Mouse (Mus musculus) midbrain, embryonic 14.5 days (tissue): Measurements from ENCODE around the gene Timm10b. TPM values are rescaled to one million over a fixed set of nuclear protein-coding genes. Genes with fewer than 3 reads are reported as not detected.
A peak's percentile ranks its signal among the peaks of the same experiment; 100 is the strongest.

Experiments used
- ATAC-seq: fragments of 200-750 bp; cut with Nextera tagmentation; 2 replicates; pipeline ENCODE4 v1.8.0; 2017; ENCODE audit warnings: moderate number of reproducible peaks, moderate library complexity; ENCODE audit not compliant: low FRiP score, low TSS enrichment
- DNase-seq: peaks from one replicate; pipeline ENCODE4 v3.0.0-alpha.2; 2015
- H3K27ac ChIP-seq: fragments of 300-500 bp; sonication (generic); replicated peaks from 2 replicates; pipeline ENCODE4 v1.5.1; 2014; ENCODE audit warnings: mild to moderate bottlenecking, low read depth, low read length, moderate library complexity
- H3K27me3 ChIP-seq: fragments of 300-500 bp; sonication (generic); 2 replicates; pipeline ENCODE4 v1.6.1; 2014; ENCODE audit warnings: low read length, control low read depth, mixed read lengths; ENCODE audit not compliant: control insufficient read depth, insufficient read depth
- H3K36me3 ChIP-seq: fragments of 300-500 bp; sonication (generic); 2 replicates; pipeline ENCODE4 v1.6.1; 2014; ENCODE audit warnings: low read length, control low read depth; ENCODE audit not compliant: control insufficient read depth, insufficient read depth
- H3K4me1 ChIP-seq: fragments of 300-500 bp; sonication (generic); 2 replicates; pipeline ENCODE4 v1.6.1; 2014; ENCODE audit warnings: mild to moderate bottlenecking, antibody characterized with exemption, low read length, control low read depth; ENCODE audit not compliant: control insufficient read depth, insufficient read depth
- H3K4me2 ChIP-seq: fragments of 300-500 bp; sonication (generic); 2 replicates; pipeline ENCODE4 v1.6.1; 2014; ENCODE audit warnings: mild to moderate bottlenecking, low read length, moderate library complexity
- H3K4me3 ChIP-seq: fragments of 300-500 bp; sonication (generic); replicated peaks from 2 replicates; pipeline ENCODE4 v1.5.1; 2014; ENCODE audit warnings: low read depth, low read length
- H3K9ac ChIP-seq: fragments of 300-500 bp; sonication (generic); replicated peaks from 2 replicates; pipeline ENCODE4 v1.6.1; 2014; ENCODE audit warnings: mild to moderate bottlenecking, low read length, moderate library complexity
- H3K9me3 ChIP-seq: fragments of 300-500 bp; sonication (generic); 2 replicates; pipeline ENCODE4 v1.6.1; 2016; ENCODE audit warnings: low read length, control low read depth, mixed read lengths; ENCODE audit not compliant: control insufficient read depth
- WGBS: fragments of 180-500 bp; shearing (Covaris S2); extraction: QIAGEN DNeasy Blood & Tissue Kit; methylation state at CpG from one replicate; pipeline ENCODE4 v1.1.7; 2014; 5-methylcytosine and 5-hydroxymethylcytosine counted together
- polyA plus RNA-seq: library from polyadenylated mRNA; unstranded; fragments of >200 nt; fragmentation: Nextera tagmentation; extraction: Ambion mirVana; gene quantifications from 2 replicates; pipeline ENCODE4 v1.2.1, GENCODE M21; 2014

Timm10b gene
- polyA plus RNA-seq, 1 experiment from 2014 or later, result 122 TPM

- Histone ChIP-seq H3K4me3 (peak overlapping the region; percentile 91; the same call in 1 of the 2 replicates), H3K27ac (peak overlapping the region; percentile 86), H3K27me3 (no peaks in the 10 kb centered on the region), H3K9ac (peak overlapping the region; percentile 93; the same call in 1 of the 2 replicates), H3K4me2 (peak overlapping the region; percentile 78), H3K4me1 (peaks cover 24% of the 10 kb centered on the region), H3K36me3 (peaks cover 23% of the 10 kb centered on the region), H3K9me3 (no peaks in the 10 kb centered on the region)
- DNase-seq (peak; percentile 41), ATAC-seq (no peak)
- 39% methylated on average over 9 of the region's 9 CpGs for WGBS
These were observed 5.5 kb upstream of the Timm10b start for GRCm38 (mm10) chr7:105634272-105634920.

GRCm38 (mm10) chr7:105635726-105636125, 4.1 kb upstream of the Timm10b start:
- WGBS, result 87% methylated on average over 2 of the region's 2 CpGs
- Histone ChIP-seq H3K9ac (no peak overlapping the region), H3K27me3 (no peaks in the 10 kb centered on the region), H3K4me3 (no peak overlapping the region), H3K4me2 (no peak overlapping the region), H3K9me3 (no peaks in the 10 kb centered on the region), H3K4me1 (peaks cover 25% of the 10 kb centered on the region), H3K27ac (no peak overlapping the region), H3K36me3 (peaks cover 23% of the 10 kb centered on the region)
- DNase-seq (no peak), ATAC-seq (no peak)

- WGBS, result 90% methylated on average over 6 of the region's 6 CpGs
- H3K4me2 ChIP-seq, result no peak overlapping the region
- DNase-seq, result no peak
These were observed 1.1 kb upstream of the Timm10b start for GRCm38 (mm10) chr7:105638776-105639175.

GRCm38 (mm10) chr7:105639304-105639703, 552 bp upstream of the Timm10b start:
- H3K4me2 ChIP-seq, result peak overlapping the region; percentile 99
- H3K4me3 ChIP-seq, result peak overlapping the region; percentile 77
- ATAC-seq (no peak), DNase-seq (no peak)
- no peaks in the 10 kb centered on the region for H3K9me3 ChIP-seq
- peaks cover 32% of the 10 kb centered on the region for H3K36me3 ChIP-seq
- no peak overlapping the region for H3K27ac ChIP-seq
- peaks cover 22% of the 10 kb centered on the region for H3K4me1 ChIP-seq
- H3K9ac ChIP-seq, result peak overlapping the region; percentile 86; the same call in 1 of the 2 replicates
- 74% methylated on average over 9 of the region's 9 CpGs for WGBS
- H3K27me3 ChIP-seq, result no peaks in the 10 kb centered on the region

More at GRCm38 (mm10) chr7:105638776-105639175, 1.1 kb upstream of the Timm10b start:
- Histone ChIP-seq H3K36me3 (peaks cover 30% of the 10 kb centered on the region), H3K9ac (no peak overlapping the region), H3K27me3 (no peaks in the 10 kb centered on the region), H3K4me3 (no peak overlapping the region), H3K4me1 (peaks cover 24% of the 10 kb centered on the region), H3K27ac (no peak overlapping the region), H3K9me3 (no peaks in the 10 kb centered on the region)
- ATAC-seq, result no peak

- H3K9ac ChIP-seq, result peak within 1 kb of the TSS; percentile 86
- peak within 1 kb of the TSS; percentile 77 for H3K4me3 ChIP-seq
- peaks cover 32% of the 10 kb centered on the region for H3K36me3 ChIP-seq
- H3K9me3 ChIP-seq, result no peaks in the 10 kb centered on the region
- peak within 1 kb of the TSS; percentile 99 for H3K4me2 ChIP-seq
- ATAC-seq, result peak; percentile 96
- H3K27me3 ChIP-seq, result no peaks in the 10 kb centered on the region
- peaks cover 22% of the 10 kb centered on the region for H3K4me1 ChIP-seq
- WGBS, result 0% methylated on average over 45 of the region's 45 CpGs
- peak; percentile 99 for DNase-seq
- H3K27ac ChIP-seq, result peak within 1 kb of the TSS; percentile 86
These were observed 507 bp downstream of the Timm10b start, which contains the start of the genes Arfip2 and Gm45799 for GRCm38 (mm10) chr7:105640233-105640893. Arfip2 (minus strand) TSS chr7:105640416. Gm45799 (plus strand) TSS chr7:105640552.

- H3K9ac ChIP-seq, result peak overlapping the region; percentile 86
- H3K4me2 ChIP-seq, result peak overlapping the region; percentile 99
- ATAC-seq (no peak), DNase-seq (peak; percentile 14)
- peaks cover 29% of the 10 kb centered on the region for H3K36me3 ChIP-seq
- peak overlapping the region; percentile 86 for H3K27ac ChIP-seq
- no peaks in the 10 kb centered on the region for H3K9me3 ChIP-seq
- no peaks in the 10 kb centered on the region for H3K27me3 ChIP-seq
- peaks cover 22% of the 10 kb centered on the region for H3K4me1 ChIP-seq
- peak overlapping the region; percentile 77 for H3K4me3 ChIP-seq
- under 1% methylated on average over 18 of the region's 18 CpGs for WGBS
These were observed 1.0 kb downstream of the Timm10b start for GRCm38 (mm10) chr7:105640894-105641255.

GRCm38 (mm10) chr7:105641936-105642335, 2.1 kb downstream of the Timm10b start:
- peaks cover 18% of the 10 kb centered on the region for H3K36me3 ChIP-seq
- H3K4me3 ChIP-seq, result 0 out of 2 replicates have a peak overlapping the region, but pooled peaks have one; percentile 77
- H3K27ac ChIP-seq, result no peak overlapping the region
- H3K4me1 ChIP-seq, result peaks cover 22% of the 10 kb centered on the region
- WGBS, result 82% methylated on average over 3 of the region's 3 CpGs
- peak overlapping the region; percentile 99; the same call in 1 of the 2 replicates for H3K4me2 ChIP-seq
- H3K9me3 ChIP-seq, result no peaks in the 10 kb centered on the region
- no peak for ATAC-seq
- no peak overlapping the region for H3K9ac ChIP-seq
- no peak for DNase-seq
- no peaks in the 10 kb centered on the region for H3K27me3 ChIP-seq

- peak; percentile 90 for ATAC-seq
- WGBS, result 1% methylated on average over 17 of the region's 17 CpGs
- H3K4me1 ChIP-seq, result no peaks in the 10 kb centered on the region
- no peak within 1 kb of the TSS for H3K27ac ChIP-seq
- no peaks in the 10 kb centered on the region for H3K9me3 ChIP-seq
- peak; percentile 77 for DNase-seq
- H3K36me3 ChIP-seq, result peaks cover 3% of the 10 kb centered on the region; the same call in 1 of the 2 replicates
- H3K27me3 ChIP-seq, result no peaks in the 10 kb centered on the region
- peak within 1 kb of the TSS; percentile 32; the same call in 1 of the 2 replicates for H3K9ac ChIP-seq
- H3K4me3 ChIP-seq, result peak within 1 kb of the TSS; percentile 32
- H3K4me2 ChIP-seq, result peak within 1 kb of the TSS; percentile 61
These were observed 11.0 kb downstream of the Timm10b start, which contains the start of gene Dnhd1 for GRCm38 (mm10) chr7:105650639-105651435. Dnhd1 (plus strand) TSS chr7:105650827.
